Mouse (Mus musculus) CD4-positive, CD25-positive, alpha-beta regulatory T cell, adult 2 months (primary cell): ENCODE results near the gene Gm29110.
"Not testable (repeated sequence)": the region's sequence is repeated elsewhere in the genome, so short reads cannot be mapped to it uniquely, and the experiment has no call there.

Experiments used
- DNase-seq: peaks from one replicate; pipeline ENCODE4 v3.0.0-alpha.2; 2012; ENCODE audit warnings: low read depth, low spot score

Gene Gm29110

DNA sequence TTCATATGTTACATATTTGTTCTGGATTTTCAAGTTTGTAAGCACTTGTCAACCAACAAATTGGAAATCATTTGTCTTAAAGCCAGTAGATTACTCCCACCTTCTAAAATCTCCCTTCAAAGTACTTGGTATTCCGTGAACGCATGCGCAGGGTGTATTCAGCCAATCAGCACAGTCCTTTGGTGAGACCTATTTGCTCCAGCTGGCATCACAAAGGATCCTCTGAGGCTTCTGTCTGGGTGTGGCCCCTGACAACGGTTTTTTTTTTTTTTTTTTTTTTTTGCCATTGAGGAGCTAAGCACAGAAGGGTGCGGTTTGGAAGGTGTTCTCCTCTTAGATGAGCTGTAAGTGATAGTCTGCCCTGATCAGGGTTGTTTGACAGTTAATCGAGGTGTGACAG, at the start of gene Gm29110:
Gene Gm29110, plus strand, starts transcription at position 301 of the 400 bp plus-strand sequence.
- not testable (repeated sequence) for DNase-seq
